Mouse (Mus musculus) left cerebral cortex, adult 2 months (tissue): ENCODE measurements around the gene Ccdc27. TPM values are rescaled to one million over a fixed set of nuclear protein-coding genes. Genes with fewer than 3 reads are reported as not detected.

Experiments
- DNase-seq, 2 experiments: peaks; one replicate each; pipeline ENCODE4 v3.0.0; 2021 to 2022; ENCODE audit warnings: low spot score in 2 of 2, mixed read lengths in 1 of 2; ENCODE audit errors: extremely low spot score in 1 of 2
- H3K27ac ChIP-seq: fragments of 200-600 bp; 2 replicates; pipeline ENCODE4 v1.8.1; 2022
- H3K4me3 ChIP-seq: fragments of 200-600 bp; 2 replicates; pipeline ENCODE4 v1.8.1; 2022
- CTCF ChIP-seq: fragments of 200-600 bp; IDR thresholded peaks from 2 replicates; pipeline ENCODE4 v1.8.1; 2022; ENCODE audit warnings: antibody characterized with exemption, mild to moderate bottlenecking, moderate library complexity
- intact Hi-C: fragments of 180-260 bp; cut with DNase I; formaldehyde crosslinking; loops from one replicate; pipeline ENCODE4 v1.15.1; 2025
- total RNA-seq, 2 experiments: library from RNA; stranded (reverse); gene quantifications; 2 replicates each; pipeline ENCODE4 v1.2.3; 2021

The Ccdc27 gene
- total RNA-seq, 2 experiments from 2014 or later: not detected

DNA sequence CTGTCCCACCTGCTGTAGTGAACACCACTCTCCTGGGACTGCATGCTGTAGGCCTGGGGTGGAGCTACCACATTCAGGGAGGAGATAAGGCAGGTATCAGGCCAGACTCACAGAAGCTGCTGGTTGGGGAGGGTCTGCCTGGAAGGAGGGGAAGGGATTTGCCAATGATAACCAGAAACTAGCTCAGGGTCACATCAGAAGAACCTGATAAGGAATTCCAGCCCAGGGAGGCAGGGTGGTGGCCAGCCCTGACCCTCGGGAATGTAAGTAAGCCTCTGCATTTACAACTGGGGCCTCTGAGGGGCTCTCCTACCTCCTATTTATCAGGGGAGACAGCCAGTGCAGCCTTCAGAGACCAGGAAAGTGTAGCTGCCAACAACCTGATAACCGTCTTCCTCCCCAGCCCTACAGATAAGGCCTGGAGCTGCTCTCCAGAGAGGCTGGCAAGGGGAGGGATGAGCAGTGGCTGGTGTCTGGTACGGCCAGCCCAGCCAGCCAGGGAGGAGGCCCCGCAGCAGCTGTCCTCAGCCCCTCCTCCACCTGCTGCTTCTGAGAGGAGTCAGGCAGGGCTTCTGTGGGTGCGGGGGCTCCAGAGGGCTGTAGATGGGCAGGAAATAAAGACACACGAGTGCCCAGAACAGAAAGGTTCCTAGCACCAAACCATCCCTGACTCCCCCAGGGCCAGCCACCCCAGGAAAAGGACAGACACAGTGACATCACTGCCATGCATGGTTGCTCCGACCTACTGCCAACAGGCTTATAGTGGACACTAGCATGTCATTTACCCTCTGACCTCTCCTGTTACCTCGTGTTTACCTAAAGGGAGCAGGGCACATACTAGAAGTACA lies 18.5 kb downstream of the Ccdc27 start:
- intact Hi-C loops: loop anchor here (2.0 kb wide), 1 partner anchor 81 kb away; no protein-coding TSS in a partner anchor
- peak in 1 of 2 experiments; percentile 34 for DNase-seq
- H3K4me3 ChIP-seq: no peak overlapping the region
- TF ChIP-seq CTCF: no peak
- peak overlapping the region; percentile 87 for H3K27ac ChIP-seq

DNA sequence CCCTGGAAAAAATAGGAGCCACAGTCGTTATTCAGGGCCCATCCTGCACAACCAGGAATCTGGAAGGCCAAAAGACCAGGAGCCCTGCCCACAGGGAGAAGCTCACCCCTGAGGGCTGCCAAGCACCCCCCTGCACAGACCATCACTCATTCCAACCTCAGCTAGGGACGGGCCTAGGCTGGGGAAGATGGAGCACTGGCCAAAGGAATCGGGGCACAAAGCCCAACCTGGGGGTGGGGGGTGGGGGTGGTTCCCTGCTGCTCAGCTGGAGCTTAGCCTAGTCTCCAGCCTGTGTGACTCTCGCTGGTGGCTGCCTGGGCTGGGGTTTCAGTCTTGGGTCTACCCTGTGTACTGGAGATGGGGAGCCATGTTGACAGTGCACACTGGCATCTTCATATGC lies 19.6 kb downstream of the Ccdc27 start:
- Histone ChIP-seq H3K27ac (peak overlapping the region; percentile 87), H3K4me3 (no peak overlapping the region)
- intact Hi-C loops: no loop called here
- DNase-seq: no peak
- TF ChIP-seq CTCF: no peak

DNA sequence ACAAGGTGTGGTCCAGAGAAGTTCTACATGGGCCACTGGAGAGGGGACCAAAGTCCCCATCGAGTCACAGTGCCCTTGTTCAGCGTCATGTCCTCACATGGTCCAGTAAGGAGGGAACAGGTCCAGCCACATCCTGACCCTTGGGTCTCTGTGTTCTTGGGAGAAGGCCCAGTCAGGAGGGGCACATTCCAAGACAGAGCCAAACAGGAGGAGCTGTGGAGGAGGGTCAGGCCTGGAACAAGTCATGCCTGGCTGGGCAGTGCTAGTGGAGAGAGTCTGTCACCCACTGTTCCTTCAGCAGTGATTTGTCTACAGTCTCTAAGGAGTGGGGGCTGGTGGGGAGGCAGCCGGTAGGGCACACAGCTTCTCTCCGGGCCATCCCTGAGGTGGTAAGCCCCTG lies 20.1 kb downstream of the Ccdc27 start:
- no peak for TF ChIP-seq CTCF
- no peak for DNase-seq
- intact Hi-C loops: no loop called here

DNA sequence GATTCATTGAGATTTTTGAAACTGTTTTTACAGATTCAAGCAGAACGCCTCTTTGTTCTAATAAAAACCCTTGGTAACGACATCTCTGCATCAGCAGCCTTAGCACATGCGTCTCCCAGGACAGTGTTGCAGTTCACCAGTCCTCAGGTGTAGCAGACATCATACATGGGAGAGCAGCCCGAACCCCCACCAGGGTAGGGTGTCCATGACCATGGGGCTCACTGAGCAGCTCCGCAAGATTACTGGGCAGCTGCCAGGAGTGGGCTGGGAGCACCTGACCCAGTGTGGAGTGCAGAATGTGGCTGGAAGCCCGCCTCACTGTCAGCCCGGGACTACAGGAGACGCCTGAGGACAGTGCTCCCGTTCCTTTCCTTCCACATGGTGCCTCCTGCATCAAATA lies 21.0 kb downstream of the Ccdc27 start:
- no peak for DNase-seq
- Histone ChIP-seq H3K4me3 (no peak overlapping the region), H3K27ac (no peak overlapping the region)
- no peak for TF ChIP-seq CTCF
- intact Hi-C loops: no loop called here

More for the DNA sequence above, 20.1 kb downstream of the Ccdc27 start:
- Histone ChIP-seq H3K4me3 (no peak overlapping the region), H3K27ac (peak overlapping the region; percentile 87)

DNA sequence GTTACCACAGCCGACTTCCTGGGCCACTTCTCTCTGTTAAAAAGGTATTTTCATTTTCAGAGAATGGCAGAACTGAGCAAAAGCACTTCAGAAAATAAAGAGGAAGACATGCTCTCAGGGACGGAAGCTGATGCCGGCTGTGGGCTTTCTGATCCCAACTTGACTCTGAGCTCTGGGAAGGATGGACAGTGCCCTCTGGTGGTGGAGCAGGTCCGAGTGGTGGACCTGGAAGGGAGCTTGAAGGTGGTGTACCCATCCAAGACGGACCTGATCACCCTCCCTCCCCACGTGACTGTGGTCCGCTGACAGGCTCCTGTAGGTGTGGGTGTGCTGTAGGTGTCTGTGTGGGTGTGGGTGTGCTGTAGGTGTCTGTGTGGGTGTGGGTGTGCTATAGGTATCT lies 22.9 kb downstream of the Ccdc27 start:
- intact Hi-C loops: no loop called here
- peak; percentile 66 for TF ChIP-seq CTCF

DNA sequence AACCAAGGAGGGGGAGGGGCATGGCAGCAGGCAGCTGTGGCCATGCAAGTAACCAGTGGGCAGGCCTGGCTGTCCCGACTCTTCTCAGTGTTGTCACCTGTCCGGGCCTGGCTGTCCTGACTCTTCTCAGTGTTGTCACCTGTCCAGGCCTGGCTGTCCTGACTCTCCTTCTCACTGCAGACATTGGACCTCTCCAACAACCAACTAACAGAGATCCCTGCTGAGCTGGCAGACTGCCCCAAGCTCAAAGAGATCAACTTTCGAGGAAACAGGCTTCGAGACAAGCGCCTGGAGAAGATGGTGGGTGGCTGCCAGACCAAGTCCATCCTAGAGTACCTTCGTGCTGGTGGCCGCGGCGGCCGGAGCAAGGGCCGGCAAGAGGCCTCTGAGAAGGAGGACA lies 27.0 kb downstream of the Ccdc27 start:
- intact Hi-C loops: no loop called here
- no peak for TF ChIP-seq CTCF
- H3K27ac ChIP-seq: no peak overlapping the region
- DNase-seq: no peak
- no peak overlapping the region for H3K4me3 ChIP-seq

More for the DNA sequence above, 22.9 kb downstream of the Ccdc27 start:
- DNase-seq: peak in 1 of 2 experiments; percentile 38
- no peak overlapping the region for H3K27ac ChIP-seq
- no peak overlapping the region for H3K4me3 ChIP-seq

DNA sequence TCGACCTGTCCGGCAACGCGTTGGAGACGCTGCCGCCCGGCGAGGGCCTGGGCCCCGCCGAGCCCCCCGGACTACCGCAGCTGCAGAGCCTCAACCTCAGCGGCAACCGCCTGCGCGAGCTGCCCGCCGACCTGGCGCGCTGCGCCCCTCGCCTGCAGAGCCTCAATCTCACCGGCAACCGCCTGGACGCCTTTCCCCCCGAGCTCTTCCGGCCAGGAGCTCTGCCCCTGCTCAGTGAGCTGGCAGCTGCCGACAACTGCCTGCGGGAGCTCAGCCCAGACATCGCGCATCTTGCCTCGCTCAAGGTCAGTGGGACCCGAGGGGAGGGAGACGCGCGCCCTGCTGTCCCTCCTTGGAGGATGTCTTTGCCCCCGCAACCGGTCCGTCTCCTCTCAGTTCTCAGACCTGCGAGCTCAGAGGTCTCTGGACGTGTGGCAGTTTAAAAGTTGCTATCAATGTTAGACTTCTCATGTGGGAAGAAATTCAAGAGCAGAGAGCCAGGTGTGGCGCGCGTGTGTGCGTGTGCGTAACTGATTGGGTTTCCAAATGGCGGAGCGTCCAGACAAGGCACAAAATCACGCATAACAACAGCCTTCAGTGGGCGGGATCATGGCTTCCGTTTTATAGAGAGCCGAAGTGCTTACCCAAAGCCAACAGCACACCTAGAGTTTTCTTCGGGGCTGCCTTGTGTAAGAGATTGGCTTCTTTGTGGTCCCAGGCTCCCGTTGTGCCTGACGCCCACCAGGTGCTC lies 30.2 kb downstream of the Ccdc27 start:
- Histone ChIP-seq H3K4me3 (peak overlapping the region; percentile 94), H3K27ac (peak overlapping the region; percentile 92)
- intact Hi-C loops: loop anchor here (5.0 kb wide), 1 partner anchor 145 kb away; no protein-coding TSS in a partner anchor
- TF ChIP-seq CTCF: no peak
- peak in 1 of 2 experiments; percentile 29 for DNase-seq

DNA sequence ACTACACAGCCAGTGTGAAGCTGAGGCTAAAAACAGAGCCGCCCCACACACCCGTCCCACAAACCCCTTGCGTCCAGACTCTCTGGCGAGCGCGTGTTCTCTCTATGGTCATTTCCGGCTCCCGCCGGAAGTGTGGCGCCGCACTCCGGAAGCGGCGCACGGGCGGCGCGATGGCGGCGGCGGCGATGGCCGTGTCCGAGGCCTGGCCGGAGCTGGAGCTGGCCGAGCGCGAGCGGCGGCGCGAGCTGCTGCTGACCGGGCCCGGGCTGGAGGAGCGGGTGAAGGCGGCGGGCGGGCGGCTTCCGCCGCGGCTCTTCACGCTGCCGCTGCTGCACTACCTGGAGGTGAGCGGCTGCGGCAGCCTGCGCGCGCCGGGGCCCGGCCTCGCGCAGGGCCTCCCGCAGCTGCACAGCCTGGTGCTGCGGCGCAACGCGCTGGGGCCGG lies 30.8 kb downstream of the Ccdc27 start, which contains the start of gene Lrrc47:
Lrrc47 (plus strand) TSS at position 86 of the 444 bp plus-strand sequence.
- TF ChIP-seq CTCF: no peak; the same call in 1 of the 2 replicates
- Histone ChIP-seq H3K27ac (peak within 1 kb of the TSS; percentile 92), H3K4me3 (peak within 1 kb of the TSS; percentile 94)
- DNase-seq: peak; percentile 83 to 85
- intact Hi-C loops: loop anchor here (1.0 to 5.0 kb wide), 2 partner anchors 36 to 146 kb away; partner anchors contain the start of genes Cep104 and Dffb

DNA sequence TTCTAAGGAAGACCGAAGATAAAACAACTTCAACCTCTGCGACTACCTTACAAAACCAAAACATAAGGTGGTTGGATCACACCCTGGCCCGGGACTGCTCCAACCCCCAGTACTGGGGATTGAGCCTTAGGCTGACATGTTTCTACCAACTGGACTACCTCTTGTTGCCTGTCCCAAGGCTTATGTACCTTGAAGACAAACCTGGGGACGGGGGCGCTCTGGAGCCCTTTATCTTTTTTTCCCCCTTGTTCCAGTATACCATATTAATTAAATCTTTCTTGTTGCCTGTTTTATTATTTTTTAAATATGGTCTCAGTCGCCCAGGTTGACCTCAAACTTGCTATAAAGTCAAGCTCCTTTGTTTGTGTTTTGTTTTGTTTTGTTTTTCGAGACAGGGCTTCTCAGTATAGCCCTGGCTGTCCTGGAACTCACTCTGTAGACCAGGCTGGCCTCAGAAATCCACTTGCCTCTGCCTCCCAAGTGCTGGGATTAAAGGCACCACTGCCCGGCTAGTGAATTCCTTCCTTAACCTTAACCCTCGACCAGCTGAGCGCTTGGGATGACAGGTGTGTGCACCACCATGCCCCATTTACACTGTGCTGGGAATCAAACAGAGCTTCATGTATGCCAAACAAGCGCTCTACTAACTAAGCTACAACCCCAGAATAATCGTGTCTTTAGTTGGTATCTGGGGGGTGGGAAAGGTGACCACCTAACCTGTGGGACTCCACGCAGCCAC lies 31.4 kb downstream of the Ccdc27 start:
- Histone ChIP-seq H3K4me3 (peak overlapping the region; percentile 94), H3K27ac (peak overlapping the region; percentile 92)
- DNase-seq: no peak
- no peak for TF ChIP-seq CTCF
- intact Hi-C loops: loop anchor here (1.0 to 5.0 kb wide), 2 partner anchors 36 to 146 kb away; partner anchors contain the start of genes Cep104 and Dffb

DNA sequence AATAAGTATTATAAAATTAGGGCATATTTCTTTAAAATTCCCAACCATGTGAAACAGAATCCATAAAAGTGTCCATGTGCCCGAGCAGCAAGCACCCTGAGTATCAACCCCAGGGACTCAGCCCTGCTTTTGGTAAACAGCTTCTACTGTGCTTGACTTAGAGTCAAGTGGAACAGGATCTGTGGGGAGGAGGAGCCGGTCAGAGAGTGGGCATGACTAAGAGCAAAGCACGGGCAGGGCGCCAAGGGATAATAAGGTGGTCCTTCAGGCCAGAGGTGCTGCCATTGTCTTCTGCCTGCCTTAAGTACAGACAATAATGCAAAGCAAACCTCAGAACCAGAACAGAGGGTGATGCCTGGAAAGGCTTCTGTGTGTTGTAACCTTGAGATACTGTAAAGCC lies 34.7 kb downstream of the Ccdc27 start:
- intact Hi-C loops: no loop called here
- no peak for DNase-seq
- Histone ChIP-seq H3K4me3 (no peak overlapping the region), H3K27ac (0 out of 2 replicates have a peak overlapping the region, but pooled peaks have one; percentile 32)
- no peak for TF ChIP-seq CTCF

DNA sequence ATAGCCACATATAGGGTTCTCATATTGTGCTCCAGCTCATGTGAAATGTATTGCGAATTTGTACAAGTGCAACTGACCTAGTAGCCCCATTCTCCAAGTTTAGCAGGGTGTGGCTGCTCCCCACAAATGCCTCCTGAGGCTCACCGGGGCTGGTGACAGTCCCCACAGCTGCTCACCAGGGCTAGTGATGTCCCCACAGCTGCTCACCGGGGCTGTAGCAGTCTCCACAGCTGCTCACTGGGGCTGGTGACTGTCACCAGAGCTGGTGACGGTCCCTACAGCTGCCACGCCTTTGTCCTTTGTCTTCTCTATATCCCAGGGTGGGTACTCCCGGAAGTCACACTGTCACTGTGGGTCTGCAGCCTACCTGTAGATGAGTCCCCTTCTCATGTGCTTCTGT lies 36.2 kb downstream of the Ccdc27 start:
- intact Hi-C loops: no loop called here
- no peak for DNase-seq

More for the DNA sequence above, 36.2 kb downstream of the Ccdc27 start:
- Histone ChIP-seq H3K4me3 (no peak overlapping the region), H3K27ac (no peak overlapping the region)
- TF ChIP-seq CTCF: no peak
